Mouse (Mus musculus) lung, postnatal 0 days (tissue): ENCODE measurements around the gene Gpatch1. TPM values are rescaled to one million over a fixed set of nuclear protein-coding genes. Genes with fewer than 3 reads are reported as not detected.

ENCODE experiments used
- ATAC-seq: fragments of 200-750 bp; cut with Nextera tagmentation; 2 replicates; pipeline ENCODE4 v1.8.0; 2017; ENCODE audit warnings: moderate library complexity
- DNase-seq: peaks from one replicate; pipeline ENCODE4 v3.0.0-alpha.2; 2016; ENCODE audit warnings: low spot score
- H3K27ac ChIP-seq: fragments of 300-500 bp; sonication (generic); 2 replicates; pipeline ENCODE4 v1.5.1; 2014; ENCODE audit warnings: antibody characterized with exemption, mild to moderate bottlenecking, low read length, mixed read lengths
- H3K27me3 ChIP-seq: fragments of 300-500 bp; sonication (generic); replicated peaks from 2 replicates; pipeline ENCODE4 v1.6.1; 2014; ENCODE audit warnings: low read length, mixed read lengths; ENCODE audit not compliant: insufficient read depth
- H3K36me3 ChIP-seq: fragments of 300-500 bp; sonication (generic); 2 replicates; pipeline ENCODE4 v1.6.1; 2014; ENCODE audit warnings: low read length, mixed read lengths; ENCODE audit not compliant: insufficient read depth
- H3K4me1 ChIP-seq: fragments of 300-500 bp; sonication (generic); 2 replicates; pipeline ENCODE4 v1.6.1; 2014; ENCODE audit warnings: antibody characterized with exemption, low read depth, low read length, mixed read lengths; ENCODE audit not compliant: insufficient read depth
- H3K4me2 ChIP-seq: fragments of 300-500 bp; sonication (generic); replicated peaks from 2 replicates; pipeline ENCODE4 v1.6.1; 2014; ENCODE audit warnings: low read depth, mild to moderate bottlenecking, low read length, moderate library complexity, mixed read lengths
- H3K4me3 ChIP-seq: fragments of 300-500 bp; sonication (generic); 2 replicates; pipeline ENCODE4 v1.5.1; 2014; ENCODE audit warnings: low read depth, low read length
- H3K9ac ChIP-seq: fragments of 300-500 bp; sonication (generic); replicated peaks from 2 replicates; pipeline ENCODE4 v1.6.1; 2014; ENCODE audit warnings: low read depth, mild to moderate bottlenecking
- H3K9me3 ChIP-seq: fragments of 300-500 bp; sonication (generic); 2 replicates; pipeline ENCODE4 v1.6.1; 2016; ENCODE audit warnings: low read length, mixed read lengths
- CTCF ChIP-seq: IDR thresholded peaks from 2 replicates; pipeline ENCODE4 v1.5.1; 2016; ENCODE audit warnings: antibody characterized with exemption, mild to moderate bottlenecking
- EP300 ChIP-seq: IDR thresholded peaks from 2 replicates; pipeline ENCODE4 v1.6.1; 2016; ENCODE audit warnings: antibody characterized with exemption, mild to moderate bottlenecking, control low read depth
- WGBS: fragments of 180-500 bp; shearing (Covaris S2); extraction: QIAGEN DNeasy Blood & Tissue Kit; methylation state at CpG from one replicate; pipeline ENCODE4 v1.1.7; 2014; 5-methylcytosine and 5-hydroxymethylcytosine counted together
- polyA plus RNA-seq: library from polyadenylated mRNA; unstranded; fragments of >200 nt; fragmentation: Nextera tagmentation; extraction: Ambion mirVana; gene quantifications from 2 replicates; pipeline ENCODE4 v1.2.1, GENCODE M21; 2015

The Gpatch1 gene
- polyA plus RNA-seq, 1 experiment from 2014 or later, result 13.6 TPM

GRCm38 (mm10) chr7:35314156-35314555 is 4.1 kb downstream of the Gpatch1 start:
- no peak overlapping the region for H3K27ac ChIP-seq
- H3K9me3 ChIP-seq, result no peaks in the 10 kb centered on the region

GRCm38 (mm10) chr7:35311214-35311613 is 7.0 kb downstream of the Gpatch1 start:
- 98% methylated on average over 3 of the region's 3 CpGs for WGBS

More at GRCm38 (mm10) chr7:35314156-35314555, 4.1 kb downstream of the Gpatch1 start:
- ATAC-seq (no peak), DNase-seq (no peak)
- Histone ChIP-seq H3K36me3 (no peaks in the 10 kb centered on the region), H3K27me3 (no peaks in the 10 kb centered on the region), H3K4me3 (no peak overlapping the region), H3K4me2 (no peak overlapping the region), H3K4me1 (peaks cover 8% of the 10 kb centered on the region; the same call in 1 of the 2 replicates), H3K9ac (no peak overlapping the region)
- no peak for TF ChIP-seq CTCF
- TF ChIP-seq EP300, result no peak

DNA sequence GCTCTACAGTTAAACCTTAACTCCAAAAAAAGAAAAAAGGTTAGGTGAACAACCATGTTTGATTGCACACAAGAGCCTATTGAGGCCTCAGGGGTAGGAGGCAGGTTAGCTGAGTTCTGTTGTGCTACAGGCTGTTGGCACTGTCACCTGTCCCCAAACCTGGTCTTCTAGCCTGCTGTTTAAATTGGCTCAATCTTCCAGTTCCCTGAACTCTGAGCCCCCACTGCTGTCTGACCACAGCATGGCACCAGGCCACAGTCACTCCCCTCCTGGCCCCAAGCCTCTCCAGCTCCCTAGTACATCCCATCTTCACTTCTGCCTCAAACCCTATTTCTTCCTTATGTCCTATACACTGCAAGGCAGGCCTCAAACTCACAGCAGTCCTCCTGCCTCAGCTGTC is 17.4 kb downstream of the Gpatch1 start:
- Histone ChIP-seq H3K4me3 (no peak overlapping the region), H3K4me2 (no peak overlapping the region), H3K27me3 (no peaks in the 10 kb centered on the region), H3K9me3 (no peaks in the 10 kb centered on the region), H3K36me3 (peaks cover 34% of the 10 kb centered on the region), H3K9ac (no peak overlapping the region), H3K27ac (no peak overlapping the region; the same call in 1 of the 2 replicates), H3K4me1 (no peaks in the 10 kb centered on the region)
- TF ChIP-seq EP300 (no peak), CTCF (no peak)
- ATAC-seq, result no peak
- DNase-seq, result no peak

More at GRCm38 (mm10) chr7:35311214-35311613, 7.0 kb downstream of the Gpatch1 start:
- ATAC-seq, result no peak
- Histone ChIP-seq H3K4me2 (no peak overlapping the region), H3K9me3 (no peaks in the 10 kb centered on the region), H3K4me1 (no peaks in the 10 kb centered on the region), H3K27me3 (no peaks in the 10 kb centered on the region), H3K27ac (no peak overlapping the region), H3K36me3 (0 out of 2 replicates have a peak, but pooled peaks cover 9% of the 10 kb centered on the region), H3K4me3 (no peak overlapping the region), H3K9ac (no peak overlapping the region)
- DNase-seq, result no peak
- no peak for TF ChIP-seq CTCF
- no peak for TF ChIP-seq EP300

GRCm38 (mm10) chr7:35299656-35300055 is 18.6 kb downstream of the Gpatch1 start:
- Histone ChIP-seq H3K9me3 (no peaks in the 10 kb centered on the region), H3K27me3 (no peaks in the 10 kb centered on the region), H3K4me2 (no peak overlapping the region), H3K4me3 (no peak overlapping the region), H3K9ac (no peak overlapping the region), H3K27ac (no peak overlapping the region), H3K4me1 (no peaks in the 10 kb centered on the region), H3K36me3 (peaks cover 38% of the 10 kb centered on the region)
- TF ChIP-seq CTCF, result no peak
- TF ChIP-seq EP300, result no peak
- DNase-seq (peak; percentile 10), ATAC-seq (peak; percentile 35)
- 67% methylated on average over 8 of the region's 8 CpGs for WGBS

DNA sequence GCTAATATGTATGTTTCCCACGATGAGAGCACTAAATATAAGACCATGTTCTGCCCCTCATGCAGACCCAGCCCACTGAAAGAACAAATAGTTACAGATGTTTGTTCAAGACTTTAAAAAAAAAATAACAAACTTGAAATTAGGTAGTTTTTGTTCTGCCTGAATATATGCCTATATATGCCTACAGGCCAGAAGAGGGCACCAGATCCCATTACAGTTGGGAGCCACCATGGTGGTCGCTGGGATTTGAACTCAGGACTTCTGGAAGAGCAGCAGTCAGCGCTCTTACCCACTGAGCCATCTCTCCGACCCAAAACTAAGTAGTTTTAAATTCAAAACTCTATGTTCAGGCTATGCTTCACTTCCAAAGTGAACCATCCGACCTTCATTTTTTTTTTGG is 20.4 kb downstream of the Gpatch1 start:
- TF ChIP-seq EP300 (no peak), CTCF (peak; percentile 42)
- H3K27ac ChIP-seq, result no peak overlapping the region
- no peak for DNase-seq
- no peak overlapping the region for H3K4me3 ChIP-seq
- H3K36me3 ChIP-seq, result peaks cover 45% of the 10 kb centered on the region
- WGBS, result 92% methylated on average over 5 of the region's 5 CpGs
- no peaks in the 10 kb centered on the region for H3K27me3 ChIP-seq
- H3K4me1 ChIP-seq, result no peaks in the 10 kb centered on the region
- no peak overlapping the region for H3K9ac ChIP-seq
- no peak for ATAC-seq
- H3K9me3 ChIP-seq, result no peaks in the 10 kb centered on the region
- H3K4me2 ChIP-seq, result no peak overlapping the region

DNA sequence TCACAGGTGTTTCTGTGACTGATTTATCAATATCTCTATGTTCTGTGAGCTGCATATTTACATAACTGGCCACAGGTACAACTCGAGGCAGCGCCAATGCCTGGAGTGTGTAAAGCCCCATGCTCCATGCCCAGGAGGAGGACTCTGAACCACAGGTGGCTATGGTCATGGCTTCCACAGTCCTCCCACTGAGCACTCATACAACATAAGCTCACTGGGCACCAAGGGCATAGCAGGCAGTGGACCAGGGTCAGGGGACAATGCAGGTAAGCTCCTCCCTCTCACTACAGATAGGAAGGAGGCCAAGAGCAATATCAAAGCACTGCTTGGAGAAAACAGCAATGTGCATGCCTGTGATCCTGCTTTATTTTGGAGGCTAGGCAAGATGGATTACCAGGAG is 22.6 kb downstream of the Gpatch1 start:
- Histone ChIP-seq H3K9ac (no peak overlapping the region), H3K4me2 (no peak overlapping the region), H3K9me3 (no peaks in the 10 kb centered on the region), H3K27me3 (no peaks in the 10 kb centered on the region), H3K4me1 (no peaks in the 10 kb centered on the region), H3K27ac (no peak overlapping the region), H3K36me3 (peaks cover 39% of the 10 kb centered on the region), H3K4me3 (no peak overlapping the region)
- no peak for TF ChIP-seq CTCF
- no peak for TF ChIP-seq EP300
- no peak for ATAC-seq
- WGBS, result 95% methylated on average over 2 of the region's 2 CpGs
- no peak for DNase-seq

- no peak overlapping the region for H3K4me2 ChIP-seq
- DNase-seq (no peak), ATAC-seq (no peak)
- H3K9ac ChIP-seq, result no peak overlapping the region
- H3K4me1 ChIP-seq, result no peaks in the 10 kb centered on the region
- 90% methylated on average over 13 of the region's 13 CpGs for WGBS
- H3K36me3 ChIP-seq, result peaks cover 43% of the 10 kb centered on the region
- no peaks in the 10 kb centered on the region for H3K27me3 ChIP-seq
- no peaks in the 10 kb centered on the region for H3K9me3 ChIP-seq
- H3K27ac ChIP-seq, result no peak overlapping the region
- H3K4me3 ChIP-seq, result no peak overlapping the region
- TF ChIP-seq CTCF (no peak), EP300 (no peak)
These were observed 24.8 kb downstream of the Gpatch1 start for GRCm38 (mm10) chr7:35293464-35293863.
